Mouse (Mus musculus): ENCODE measurements around the gene Gzmb. TPM values are rescaled to one million over a fixed set of nuclear protein-coding genes. Genes with fewer than 3 reads are reported as not detected.
"Not testable (repeated sequence)": the region's sequence is repeated elsewhere in the genome, so short reads cannot be mapped to it uniquely, and the experiment has no call there.

The Gzmb gene
- polyA plus RNA-seq (2015; fragmentation: Nextera tagmentation; extraction: Ambion mirVana), result 1.4 TPM in 2 replicates

- no peak within 1 kb of the TSS for H3K4me3 ChIP-seq (ENCODE audit: low read depth, low read length)
- no peak for DNase-seq (ENCODE audit: low spot score)
- no peaks in the 10 kb centered on the region for H3K9me3 ChIP-seq (ENCODE audit: low read length)
- no peak for ATAC-seq
- no peak within 1 kb of the TSS for H3K4me2 ChIP-seq (replicated peaks; ENCODE audit: low read depth, low read length)
- no peaks in the 10 kb centered on the region for H3K27me3 ChIP-seq (replicated peaks; ENCODE audit: insufficient read depth, low read length)
- H3K27ac ChIP-seq (ENCODE audit: low read length), result no peak within 1 kb of the TSS
- no peak within 1 kb of the TSS for H3K9ac ChIP-seq (replicated peaks; ENCODE audit: low read depth)
- H3K36me3 ChIP-seq (ENCODE audit: insufficient read depth, low read length), result no peaks in the 10 kb centered on the region
- no peaks in the 10 kb centered on the region for H3K4me1 ChIP-seq (ENCODE audit: insufficient read depth, low read depth, low read length)
- no peak for TF ChIP-seq CTCF (IDR thresholded peaks at IDR 0.05)
- no peak for TF ChIP-seq EP300 (IDR thresholded peaks at IDR 0.05)
- 87% methylated on average over 5 of the region's 5 CpGs for WGBS
These were observed at the start of gene Gzmb for GRCm38 (mm10) chr14:56262153-56262552. TSS of gene Gzmb (minus strand) at chr14:56262260.

DNA sequence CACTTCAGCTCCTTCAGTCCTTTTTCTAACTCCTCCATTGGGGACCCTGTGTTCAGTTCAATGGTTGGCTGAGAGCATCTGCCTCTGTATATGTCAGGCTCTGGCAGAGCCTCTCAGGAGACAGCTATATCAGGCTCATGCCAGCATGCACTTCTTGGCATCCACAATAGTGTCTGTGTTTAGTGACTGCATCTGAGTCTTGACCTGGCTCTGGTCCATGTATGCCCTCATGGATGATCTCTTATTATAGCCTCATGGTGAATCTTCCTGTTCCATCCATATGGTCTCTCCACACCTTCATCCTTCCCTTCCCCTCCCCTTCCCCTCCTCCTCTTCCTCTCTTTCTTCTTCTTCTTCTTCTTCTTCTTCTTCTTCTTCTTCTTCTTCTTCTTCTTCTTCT, 49.7 kb upstream of the Gzmb start:
- not testable (repeated sequence) for H3K9me3 ChIP-seq (ENCODE audit: low read length); H3K36me3 ChIP-seq (ENCODE audit: insufficient read depth, low read length); ATAC-seq; DNase-seq (ENCODE audit: low spot score); H3K9ac ChIP-seq (replicated peaks; ENCODE audit: low read depth); H3K27me3 ChIP-seq (replicated peaks; ENCODE audit: insufficient read depth, low read length); H3K27ac ChIP-seq (ENCODE audit: low read length); H3K4me2 ChIP-seq (replicated peaks; ENCODE audit: low read depth, low read length); H3K4me1 ChIP-seq (ENCODE audit: insufficient read depth, low read depth, low read length); H3K4me3 ChIP-seq (ENCODE audit: low read depth, low read length)

- no peak for ATAC-seq
- Histone ChIP-seq H3K4me3 (ENCODE audit: low read depth, low read length) (no peak overlapping the region), H3K9ac (replicated peaks; ENCODE audit: low read depth) (no peak overlapping the region), H3K36me3 (ENCODE audit: insufficient read depth, low read length) (no peaks in the 10 kb centered on the region), H3K9me3 (ENCODE audit: low read length) (no peaks in the 10 kb centered on the region), H3K4me1 (ENCODE audit: insufficient read depth, low read depth, low read length) (no peaks in the 10 kb centered on the region; the same call in 1 of the 2 replicates), H3K27me3 (replicated peaks; ENCODE audit: insufficient read depth, low read length) (no peaks in the 10 kb centered on the region), H3K4me2 (replicated peaks; ENCODE audit: low read depth, low read length) (no peak overlapping the region), H3K27ac (ENCODE audit: low read length) (no peak overlapping the region)
- 76% methylated on average over 9 of the region's 9 CpGs for WGBS
- TF ChIP-seq EP300 (IDR thresholded peaks at IDR 0.05), result no peak
- DNase-seq (ENCODE audit: low spot score), result no peak
These were observed 48.2 kb upstream of the Gzmb start for GRCm38 (mm10) chr14:56310238-56310637.

DNA sequence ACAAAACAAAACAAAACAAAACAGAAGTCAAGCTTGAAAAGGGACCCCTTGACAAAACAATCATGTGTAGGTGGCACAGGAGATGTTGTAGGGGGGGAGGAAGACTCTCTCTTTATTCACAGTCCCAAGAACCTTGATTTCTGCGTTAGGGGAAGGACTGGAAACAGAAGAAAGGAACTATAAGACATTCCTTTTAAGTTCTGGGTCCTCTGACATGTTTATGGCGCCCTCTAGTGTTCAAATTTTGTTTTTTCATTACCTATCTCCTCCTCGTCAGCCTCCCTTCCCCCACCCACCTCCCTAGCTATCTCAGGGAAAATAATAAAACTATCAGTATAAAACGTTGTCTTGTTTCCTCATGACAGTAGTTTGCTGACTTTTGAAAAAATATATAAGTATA, 42.1 kb upstream of the Gzmb start:
- DNase-seq (ENCODE audit: low spot score), result peak; percentile 79

DNA sequence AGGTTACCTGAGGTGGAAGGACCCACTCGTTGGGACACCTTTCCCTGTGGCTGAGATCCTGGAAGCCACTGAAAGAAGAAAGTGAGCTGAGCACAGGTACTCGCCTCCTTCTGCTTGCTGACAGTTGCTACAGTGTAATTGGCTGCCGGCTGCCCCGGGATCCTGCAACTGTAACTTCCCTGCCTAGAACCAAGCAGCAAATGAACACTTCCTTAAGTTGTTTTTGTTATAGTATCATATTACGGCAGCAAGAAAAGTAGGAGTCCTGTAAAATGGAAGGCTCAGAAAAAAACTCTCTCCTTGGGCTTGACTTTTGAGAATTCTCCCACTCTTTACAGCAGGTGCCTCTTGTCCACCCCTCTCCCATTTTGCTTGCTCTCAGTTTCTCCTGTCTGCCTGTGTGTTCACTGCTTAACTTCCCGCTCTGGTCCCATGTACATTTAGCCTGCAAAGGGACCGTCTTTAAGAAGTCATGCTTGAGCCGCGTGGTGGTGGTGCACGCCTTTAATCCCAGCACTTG, 41.5 kb upstream of the Gzmb start:
- Histone ChIP-seq H3K4me2 (replicated peaks; ENCODE audit: low read depth, low read length) (no peak overlapping the region; the same call in 1 of the 2 replicates), H3K36me3 (ENCODE audit: insufficient read depth, low read length) (no peaks in the 10 kb centered on the region), H3K4me1 (ENCODE audit: insufficient read depth, low read depth, low read length) (no peaks in the 10 kb centered on the region), H3K27me3 (replicated peaks; ENCODE audit: insufficient read depth, low read length) (no peaks in the 10 kb centered on the region), H3K9ac (replicated peaks; ENCODE audit: low read depth) (no peak overlapping the region), H3K9me3 (ENCODE audit: low read length) (no peaks in the 10 kb centered on the region), H3K27ac (ENCODE audit: low read length) (no peak overlapping the region), H3K4me3 (ENCODE audit: low read depth, low read length) (no peak overlapping the region)
- ATAC-seq (no peak), DNase-seq (ENCODE audit: low spot score) (no peak)
- TF ChIP-seq EP300 (IDR thresholded peaks at IDR 0.05), result no peak
- TF ChIP-seq CTCF (IDR thresholded peaks at IDR 0.05), result no peak
- WGBS, result 44% methylated on average over 10 of the region's 10 CpGs

More for the DNA sequence above, 42.1 kb upstream of the Gzmb start:
- ATAC-seq, result peak; percentile 33; the same call in 1 of the 2 replicates
- no peak overlapping the region for H3K9ac ChIP-seq (replicated peaks; ENCODE audit: low read depth)
- H3K9me3 ChIP-seq (ENCODE audit: low read length), result no peaks in the 10 kb centered on the region
- H3K27ac ChIP-seq (ENCODE audit: low read length), result no peak overlapping the region
- 0% methylated on average over 4 of the region's 4 CpGs for WGBS
- H3K4me3 ChIP-seq (ENCODE audit: low read depth, low read length), result no peak overlapping the region
- H3K27me3 ChIP-seq (replicated peaks; ENCODE audit: insufficient read depth, low read length), result no peaks in the 10 kb centered on the region
- TF ChIP-seq CTCF (IDR thresholded peaks at IDR 0.05), result peak; percentile 73
- TF ChIP-seq EP300 (IDR thresholded peaks at IDR 0.05), result no peak
- H3K4me1 ChIP-seq (ENCODE audit: insufficient read depth, low read depth, low read length), result no peaks in the 10 kb centered on the region
- H3K4me2 ChIP-seq (replicated peaks; ENCODE audit: low read depth, low read length), result no peak overlapping the region; the same call in 1 of the 2 replicates
- no peaks in the 10 kb centered on the region for H3K36me3 ChIP-seq (ENCODE audit: insufficient read depth, low read length)

DNA sequence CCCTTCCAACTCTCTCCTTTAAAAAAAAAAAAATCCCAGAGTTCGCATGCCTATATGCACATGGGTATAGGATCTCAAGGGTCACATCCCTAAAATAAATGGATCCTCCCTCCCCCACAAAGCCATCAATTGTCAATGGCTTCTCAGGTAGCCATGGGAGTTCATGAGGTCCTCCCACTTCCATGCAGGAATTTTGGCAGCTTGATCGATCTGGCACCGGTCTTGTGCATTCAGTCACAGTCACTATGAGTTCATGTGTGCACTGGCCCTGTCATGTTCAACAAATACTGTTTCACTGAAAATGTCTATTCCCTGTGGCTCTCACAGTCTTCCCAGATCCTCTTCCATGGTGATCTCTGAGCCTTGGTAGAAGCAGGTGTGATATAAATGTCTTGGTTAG, 40.0 kb upstream of the Gzmb start:
- TF ChIP-seq CTCF (IDR thresholded peaks at IDR 0.05) (no peak), EP300 (IDR thresholded peaks at IDR 0.05) (no peak)
- ATAC-seq (no peak), DNase-seq (ENCODE audit: low spot score) (no peak)
- H3K4me2 ChIP-seq (replicated peaks; ENCODE audit: low read depth, low read length), result no peak overlapping the region
- no peak overlapping the region for H3K4me3 ChIP-seq (ENCODE audit: low read depth, low read length)
- H3K9ac ChIP-seq (replicated peaks; ENCODE audit: low read depth), result no peak overlapping the region
- no peak overlapping the region for H3K27ac ChIP-seq (ENCODE audit: low read length)
- H3K27me3 ChIP-seq (replicated peaks; ENCODE audit: insufficient read depth, low read length), result no peaks in the 10 kb centered on the region
- H3K9me3 ChIP-seq (ENCODE audit: low read length), result no peaks in the 10 kb centered on the region
- 98% methylated on average over 3 of the region's 3 CpGs for WGBS
- no peaks in the 10 kb centered on the region for H3K4me1 ChIP-seq (ENCODE audit: insufficient read depth, low read depth, low read length)
- H3K36me3 ChIP-seq (ENCODE audit: insufficient read depth, low read length), result no peaks in the 10 kb centered on the region

- WGBS, result 53% methylated on average over 5 of the region's 5 CpGs
- no peak for ATAC-seq
- DNase-seq (ENCODE audit: low spot score), result no peak
- Histone ChIP-seq H3K9me3 (ENCODE audit: low read length) (no peaks in the 10 kb centered on the region), H3K27ac (ENCODE audit: low read length) (no peak overlapping the region), H3K4me3 (ENCODE audit: low read depth, low read length) (no peak overlapping the region), H3K9ac (replicated peaks; ENCODE audit: low read depth) (no peak overlapping the region), H3K4me2 (replicated peaks; ENCODE audit: low read depth, low read length) (no peak overlapping the region), H3K4me1 (ENCODE audit: insufficient read depth, low read depth, low read length) (no peaks in the 10 kb centered on the region), H3K27me3 (replicated peaks; ENCODE audit: insufficient read depth, low read length) (no peaks in the 10 kb centered on the region), H3K36me3 (ENCODE audit: insufficient read depth, low read length) (no peaks in the 10 kb centered on the region)
- no peak for TF ChIP-seq CTCF (IDR thresholded peaks at IDR 0.05)
- no peak for TF ChIP-seq EP300 (IDR thresholded peaks at IDR 0.05)
These were observed 34.7 kb upstream of the Gzmb start for GRCm38 (mm10) chr14:56296786-56297185.

Measured in lung, postnatal 0 days (tissue).